Mouse (Mus musculus): Measurements from ENCODE around the gene Stk39. TPM values are rescaled to one million over a fixed set of nuclear protein-coding genes. Genes with fewer than 3 reads are reported as not detected.
A peak's percentile ranks its signal among the peaks of the same experiment; 100 is the strongest.

Stk39 gene
- polyA plus RNA-seq, 1 experiment from 2014 or later: 30.0 TPM

DNA sequence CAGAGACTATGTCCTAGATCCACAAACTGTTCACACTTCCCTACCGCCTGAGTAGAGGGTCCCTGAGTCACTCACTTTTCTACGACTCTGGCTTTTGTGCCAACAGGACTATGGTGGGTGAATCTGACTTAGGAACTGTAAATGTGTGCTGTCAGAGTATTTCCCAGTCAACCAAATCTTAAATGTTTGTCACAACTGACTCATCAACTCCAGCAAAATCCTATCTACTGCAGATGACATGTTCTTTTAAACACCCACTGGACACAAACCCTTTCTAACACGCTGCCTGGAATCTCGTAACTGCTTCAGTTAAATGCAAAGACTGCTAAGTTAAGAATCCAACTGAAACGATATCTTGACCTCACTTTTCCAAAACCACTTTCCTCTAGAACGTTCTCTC is 135.2 kb downstream of the Stk39 start:
- no peak overlapping the region for H3K4me2 ChIP-seq (replicated peaks; ENCODE audit: low read depth, low read length)
- no peak overlapping the region for H3K27ac ChIP-seq (ENCODE audit: low read depth, low read length)
- no peak overlapping the region for H3K9ac ChIP-seq (ENCODE audit: low read depth, low read length)
- H3K4me1 ChIP-seq (ENCODE audit: control insufficient read depth, insufficient read depth, low read length): no peaks in the 10 kb centered on the region
- no peak for ATAC-seq (ENCODE audit: low FRiP score, low TSS enrichment)
- 95% methylated on average over 6 of the region's 6 CpGs for WGBS
- H3K9me3 ChIP-seq (ENCODE audit: control insufficient read depth, low read length): no peaks in the 10 kb centered on the region
- H3K36me3 ChIP-seq (ENCODE audit: control insufficient read depth, insufficient read depth, low read length): no peaks in the 10 kb centered on the region; the same call in 1 of the 2 replicates
- H3K4me3 ChIP-seq (ENCODE audit: low read length): no peak overlapping the region
- H3K27me3 ChIP-seq (ENCODE audit: control insufficient read depth, insufficient read depth, low read length): no peaks in the 10 kb centered on the region

DNA sequence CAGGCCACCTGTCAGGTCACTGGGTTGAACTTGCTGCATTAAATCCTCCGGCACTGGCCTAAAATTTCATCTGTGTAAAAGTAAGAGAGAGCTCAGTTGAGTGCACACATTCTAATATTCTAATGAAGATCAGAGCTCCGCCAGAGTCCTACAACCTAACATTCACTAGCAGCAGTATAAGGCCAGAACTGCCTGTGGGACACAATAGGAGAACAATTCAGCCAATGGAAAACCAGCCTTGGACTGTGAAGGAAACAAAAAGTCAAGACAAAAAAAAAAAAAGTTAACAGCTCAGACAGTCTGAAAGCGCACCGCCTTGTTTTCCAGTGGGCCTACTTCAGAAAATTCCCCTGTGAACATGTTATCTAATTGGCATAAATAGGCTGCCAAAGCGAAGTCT is 137.1 kb downstream of the Stk39 start:
- Histone ChIP-seq H3K36me3 (ENCODE audit: control insufficient read depth, insufficient read depth, low read length) (no peaks in the 10 kb centered on the region), H3K27ac (ENCODE audit: low read depth, low read length) (no peak overlapping the region), H3K9me3 (ENCODE audit: control insufficient read depth, low read length) (no peaks in the 10 kb centered on the region), H3K4me3 (ENCODE audit: low read length) (no peak overlapping the region), H3K27me3 (ENCODE audit: control insufficient read depth, insufficient read depth, low read length) (no peaks in the 10 kb centered on the region), H3K9ac (ENCODE audit: low read depth, low read length) (no peak overlapping the region), H3K4me2 (replicated peaks; ENCODE audit: low read depth, low read length) (no peak overlapping the region), H3K4me1 (ENCODE audit: control insufficient read depth, insufficient read depth, low read length) (no peaks in the 10 kb centered on the region)
- no peak for ATAC-seq (ENCODE audit: low FRiP score, low TSS enrichment)
- WGBS: 83% methylated on average over 5 of the region's 5 CpGs

DNA sequence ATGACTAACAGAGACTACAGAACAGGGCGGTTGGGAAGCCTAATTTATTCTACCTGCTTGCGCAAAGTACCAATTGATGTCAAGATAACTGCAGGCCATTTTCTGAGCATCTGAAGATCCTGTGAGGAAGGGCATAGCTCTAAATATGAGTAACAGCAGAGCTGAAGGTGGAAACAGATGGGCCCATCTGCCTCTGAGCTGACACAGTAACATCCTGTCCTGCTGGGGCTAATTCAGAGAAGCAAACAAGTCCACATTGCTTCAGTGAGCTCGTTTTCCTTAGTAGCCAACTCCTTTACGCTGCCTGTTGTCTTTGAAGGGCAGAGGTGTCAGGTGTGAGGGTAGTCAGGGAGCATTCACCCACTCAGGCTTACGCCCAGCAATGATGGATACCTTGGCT is 146.8 kb downstream of the Stk39 start:
- ATAC-seq (ENCODE audit: low FRiP score, low TSS enrichment): no peak
- 66% methylated on average over 5 of the region's 5 CpGs for WGBS
- no peaks in the 10 kb centered on the region for H3K9me3 ChIP-seq (ENCODE audit: control insufficient read depth, low read length)
- no peaks in the 10 kb centered on the region for H3K36me3 ChIP-seq (ENCODE audit: control insufficient read depth, insufficient read depth, low read length)
- no peaks in the 10 kb centered on the region for H3K27me3 ChIP-seq (ENCODE audit: control insufficient read depth, insufficient read depth, low read length)
- no peak overlapping the region for H3K4me3 ChIP-seq (ENCODE audit: low read length)
- no peaks in the 10 kb centered on the region for H3K4me1 ChIP-seq (ENCODE audit: control insufficient read depth, insufficient read depth, low read length)
- no peak overlapping the region for H3K4me2 ChIP-seq (replicated peaks; ENCODE audit: low read depth, low read length)
- H3K27ac ChIP-seq (ENCODE audit: low read depth, low read length): no peak overlapping the region
- no peak overlapping the region for H3K9ac ChIP-seq (ENCODE audit: low read depth, low read length)

DNA sequence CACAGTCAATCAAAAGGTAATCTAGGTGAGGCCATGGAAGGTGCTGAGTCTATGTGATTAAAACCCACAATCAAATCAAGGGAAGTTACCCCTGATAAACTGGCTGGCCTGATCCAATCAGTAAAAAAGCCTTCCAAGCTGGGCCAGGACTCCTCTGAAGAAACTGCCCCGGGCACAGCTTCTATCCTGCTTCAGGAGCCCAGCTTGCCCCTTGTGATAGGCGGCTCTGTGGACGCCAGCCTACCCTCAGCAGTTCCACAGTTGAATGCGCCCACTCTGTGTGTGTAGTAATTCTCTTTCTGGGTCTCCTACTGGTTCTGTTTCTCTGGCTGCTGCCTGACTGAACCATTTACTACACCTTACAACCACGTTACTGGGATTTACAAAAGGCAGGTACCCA is 150.8 kb downstream of the Stk39 start:
- 93% methylated on average over 5 of the region's 5 CpGs for WGBS
- no peak overlapping the region for H3K4me3 ChIP-seq (ENCODE audit: low read length)

DNA sequence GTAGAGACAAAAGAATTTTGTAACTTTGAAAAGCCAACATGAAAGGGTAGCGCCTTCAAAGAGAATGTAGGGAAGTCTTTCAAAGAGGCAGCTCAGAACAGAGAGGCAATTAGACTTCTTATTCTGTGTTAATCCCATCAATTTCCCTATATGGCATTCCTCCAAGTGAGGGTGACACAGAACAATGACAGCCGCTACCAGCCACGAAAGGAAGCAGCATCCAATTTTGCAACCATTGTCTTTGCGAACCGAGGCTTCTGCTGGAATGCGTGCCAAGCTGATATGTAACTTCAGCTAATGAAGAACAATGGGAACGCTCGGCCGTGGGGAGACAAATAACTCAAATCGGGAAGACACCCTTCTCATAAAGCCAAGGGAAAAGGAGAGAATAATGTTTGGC is 151.4 kb downstream of the Stk39 start:
- 76% methylated on average over 10 of the region's 10 CpGs for WGBS
- no peak for ATAC-seq (ENCODE audit: low FRiP score, low TSS enrichment)
- H3K4me2 ChIP-seq (replicated peaks; ENCODE audit: low read depth, low read length): no peak overlapping the region
- no peak overlapping the region for H3K4me3 ChIP-seq (ENCODE audit: low read length)
- H3K9ac ChIP-seq (ENCODE audit: low read depth, low read length): no peak overlapping the region
- no peak overlapping the region for H3K27ac ChIP-seq (ENCODE audit: low read depth, low read length)
- no peaks in the 10 kb centered on the region for H3K36me3 ChIP-seq (ENCODE audit: control insufficient read depth, insufficient read depth, low read length)
- no peaks in the 10 kb centered on the region for H3K4me1 ChIP-seq (ENCODE audit: control insufficient read depth, insufficient read depth, low read length)
- H3K27me3 ChIP-seq (ENCODE audit: control insufficient read depth, insufficient read depth, low read length): no peaks in the 10 kb centered on the region
- no peaks in the 10 kb centered on the region for H3K9me3 ChIP-seq (ENCODE audit: control insufficient read depth, low read length)

More for the DNA sequence above, 150.8 kb downstream of the Stk39 start:
- no peaks in the 10 kb centered on the region for H3K4me1 ChIP-seq (ENCODE audit: control insufficient read depth, insufficient read depth, low read length)
- H3K27me3 ChIP-seq (ENCODE audit: control insufficient read depth, insufficient read depth, low read length): no peaks in the 10 kb centered on the region
- no peak for ATAC-seq (ENCODE audit: low FRiP score, low TSS enrichment)
- H3K9me3 ChIP-seq (ENCODE audit: control insufficient read depth, low read length): no peaks in the 10 kb centered on the region
- no peak overlapping the region for H3K9ac ChIP-seq (ENCODE audit: low read depth, low read length)
- no peak overlapping the region for H3K27ac ChIP-seq (ENCODE audit: low read depth, low read length)
- H3K4me2 ChIP-seq (replicated peaks; ENCODE audit: low read depth, low read length): no peak overlapping the region
- H3K36me3 ChIP-seq (ENCODE audit: control insufficient read depth, insufficient read depth, low read length): no peaks in the 10 kb centered on the region

DNA sequence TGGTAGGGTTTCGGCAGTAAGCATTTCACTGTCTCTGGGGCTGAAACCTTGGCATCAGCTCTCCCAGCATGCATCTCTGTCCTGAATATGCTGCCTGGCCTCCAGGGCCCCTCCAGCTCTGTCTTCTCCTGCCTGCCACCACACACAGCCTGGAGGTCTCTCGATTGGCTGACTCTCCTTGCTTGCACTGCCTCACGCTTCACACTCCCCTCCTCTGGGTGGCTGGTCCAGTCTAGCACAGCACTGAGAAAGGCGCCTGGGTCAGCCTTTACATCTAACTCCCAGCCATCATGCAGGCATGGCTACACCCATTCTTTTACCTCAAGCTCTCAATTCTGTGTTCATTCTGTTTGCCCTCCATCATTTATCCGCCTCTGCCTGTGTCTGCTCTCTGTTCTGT is 153.6 kb downstream of the Stk39 start:
- no peaks in the 10 kb centered on the region for H3K36me3 ChIP-seq (ENCODE audit: control insufficient read depth, insufficient read depth, low read length)
- H3K9me3 ChIP-seq (ENCODE audit: control insufficient read depth, low read length): no peaks in the 10 kb centered on the region
- WGBS: 73% methylated on average over 5 of the region's 5 CpGs
- no peak overlapping the region for H3K27ac ChIP-seq (ENCODE audit: low read depth, low read length)
- ATAC-seq (ENCODE audit: low FRiP score, low TSS enrichment): no peak
- no peaks in the 10 kb centered on the region for H3K27me3 ChIP-seq (ENCODE audit: control insufficient read depth, insufficient read depth, low read length)
- H3K9ac ChIP-seq (ENCODE audit: low read depth, low read length): no peak overlapping the region
- no peaks in the 10 kb centered on the region for H3K4me1 ChIP-seq (ENCODE audit: control insufficient read depth, insufficient read depth, low read length)
- H3K4me3 ChIP-seq (ENCODE audit: low read length): no peak overlapping the region
- H3K4me2 ChIP-seq (replicated peaks; ENCODE audit: low read depth, low read length): no peak overlapping the region

DNA sequence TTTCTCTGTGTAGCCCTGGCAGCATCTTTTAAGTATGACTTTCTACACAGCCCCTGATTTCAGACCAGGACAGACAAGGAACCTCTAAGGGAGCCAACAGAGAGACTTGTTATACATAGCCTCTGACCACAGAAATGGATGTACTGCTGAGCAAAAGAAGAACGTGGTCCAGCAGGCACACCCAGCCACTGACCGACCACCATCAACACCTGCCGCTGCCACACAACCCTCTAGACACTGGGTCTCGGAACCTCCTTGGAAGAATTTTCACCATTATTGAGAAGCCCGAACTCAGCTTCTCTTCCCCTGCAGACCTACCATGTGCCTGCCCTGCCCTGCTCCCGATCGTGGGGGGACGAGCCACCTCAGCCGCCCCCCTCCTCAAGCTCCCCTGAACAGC is 154.2 kb downstream of the Stk39 start:
- ATAC-seq (ENCODE audit: low FRiP score, low TSS enrichment): no peak
- H3K27me3 ChIP-seq (ENCODE audit: control insufficient read depth, insufficient read depth, low read length): no peaks in the 10 kb centered on the region

DNA sequence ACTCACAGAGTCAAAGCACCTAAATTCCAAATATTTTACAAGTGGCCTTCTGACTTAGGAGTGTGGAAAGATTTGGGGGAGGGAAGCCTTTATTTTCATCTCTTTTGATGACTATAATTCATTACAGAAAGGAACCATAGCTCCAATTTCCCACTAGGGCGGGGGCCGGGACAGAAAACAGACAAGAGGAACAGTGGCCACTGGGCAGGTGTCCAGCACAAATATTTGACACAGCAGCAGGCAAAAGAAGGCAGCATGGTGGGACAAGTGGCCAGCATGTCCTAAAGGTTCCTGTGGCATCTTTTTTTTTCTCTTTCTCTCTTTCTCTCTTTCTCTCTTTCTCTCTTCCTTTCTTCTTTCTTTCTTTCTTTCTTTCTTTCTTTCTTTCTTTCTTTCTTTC is 154.6 kb downstream of the Stk39 start:
- H3K36me3 ChIP-seq (ENCODE audit: control insufficient read depth, insufficient read depth, low read length): no peaks in the 10 kb centered on the region
- no peaks in the 10 kb centered on the region for H3K9me3 ChIP-seq (ENCODE audit: control insufficient read depth, low read length)
- H3K9ac ChIP-seq (ENCODE audit: low read depth, low read length): no peak overlapping the region
- 43% methylated on average over 2 of the region's 2 CpGs for WGBS
- H3K27ac ChIP-seq (ENCODE audit: low read depth, low read length): no peak overlapping the region
- H3K27me3 ChIP-seq (ENCODE audit: control insufficient read depth, insufficient read depth, low read length): no peaks in the 10 kb centered on the region
- H3K4me1 ChIP-seq (ENCODE audit: control insufficient read depth, insufficient read depth, low read length): no peaks in the 10 kb centered on the region
- no peak overlapping the region for H3K4me2 ChIP-seq (replicated peaks; ENCODE audit: low read depth, low read length)
- H3K4me3 ChIP-seq (ENCODE audit: low read length): no peak overlapping the region
- ATAC-seq (ENCODE audit: low FRiP score, low TSS enrichment): no peak

More for the DNA sequence above, 154.2 kb downstream of the Stk39 start:
- WGBS: 89% methylated on average over 9 of the region's 9 CpGs
- H3K4me1 ChIP-seq (ENCODE audit: control insufficient read depth, insufficient read depth, low read length): no peaks in the 10 kb centered on the region
- H3K9me3 ChIP-seq (ENCODE audit: control insufficient read depth, low read length): no peaks in the 10 kb centered on the region
- no peaks in the 10 kb centered on the region for H3K36me3 ChIP-seq (ENCODE audit: control insufficient read depth, insufficient read depth, low read length)
- H3K9ac ChIP-seq (ENCODE audit: low read depth, low read length): no peak overlapping the region
- H3K4me3 ChIP-seq (ENCODE audit: low read length): no peak overlapping the region
- H3K27ac ChIP-seq (ENCODE audit: low read depth, low read length): no peak overlapping the region
- no peak overlapping the region for H3K4me2 ChIP-seq (replicated peaks; ENCODE audit: low read depth, low read length)

DNA sequence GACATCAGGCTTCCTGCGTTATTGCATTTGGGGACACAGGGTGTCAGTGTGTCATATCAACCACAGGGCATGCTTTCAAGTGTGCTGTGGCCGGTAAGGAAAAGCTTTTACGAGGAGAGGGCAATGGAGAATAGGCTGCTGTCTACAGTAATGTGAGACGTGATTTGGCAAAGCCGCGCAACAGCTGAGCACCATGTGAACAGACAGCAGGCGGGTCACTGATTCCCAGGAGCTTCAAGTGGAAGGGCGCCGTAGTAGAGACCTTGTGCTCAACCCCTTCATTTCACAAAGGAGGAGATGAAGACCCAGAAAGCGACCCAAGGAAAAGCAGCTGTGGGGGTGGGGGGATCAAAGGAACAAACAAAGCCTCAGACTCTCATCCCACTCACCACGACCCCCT is 156.8 kb downstream of the Stk39 start:
- Histone ChIP-seq H3K27ac (ENCODE audit: low read depth, low read length) (no peak overlapping the region), H3K4me2 (replicated peaks; ENCODE audit: low read depth, low read length) (no peak overlapping the region), H3K4me3 (ENCODE audit: low read length) (no peak overlapping the region), H3K9ac (ENCODE audit: low read depth, low read length) (no peak overlapping the region), H3K4me1 (ENCODE audit: control insufficient read depth, insufficient read depth, low read length) (no peaks in the 10 kb centered on the region), H3K36me3 (ENCODE audit: control insufficient read depth, insufficient read depth, low read length) (no peaks in the 10 kb centered on the region), H3K9me3 (ENCODE audit: control insufficient read depth, low read length) (no peaks in the 10 kb centered on the region), H3K27me3 (ENCODE audit: control insufficient read depth, insufficient read depth, low read length) (no peaks in the 10 kb centered on the region)
- WGBS: 71% methylated on average over 11 of the region's 11 CpGs
- ATAC-seq (ENCODE audit: low FRiP score, low TSS enrichment): peak; percentile 52

DNA sequence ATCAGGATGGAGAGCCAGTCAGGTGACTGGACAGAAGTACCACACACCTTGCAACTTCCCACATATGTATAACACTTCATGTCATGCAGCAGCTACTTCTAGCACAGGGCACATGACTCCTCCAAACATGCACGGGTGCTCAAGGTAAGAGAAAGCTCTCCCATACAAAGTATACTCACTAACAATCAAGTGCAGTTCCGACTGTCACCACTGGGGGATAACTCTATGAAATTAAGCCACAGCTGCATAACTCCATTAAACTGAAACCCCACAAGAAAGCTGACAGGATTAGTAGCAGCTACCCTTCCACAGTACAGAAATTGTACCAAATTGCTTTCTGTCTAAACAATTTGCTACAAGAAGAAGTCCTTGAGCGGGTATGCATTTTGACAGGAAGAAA is 161.9 kb downstream of the Stk39 start:
- Histone ChIP-seq H3K27me3 (ENCODE audit: control insufficient read depth, insufficient read depth, low read length) (no peaks in the 10 kb centered on the region), H3K36me3 (ENCODE audit: control insufficient read depth, insufficient read depth, low read length) (peaks cover 5% of the 10 kb centered on the region; the same call in 1 of the 2 replicates), H3K4me1 (ENCODE audit: control insufficient read depth, insufficient read depth, low read length) (no peaks in the 10 kb centered on the region), H3K9me3 (ENCODE audit: control insufficient read depth, low read length) (no peaks in the 10 kb centered on the region), H3K9ac (ENCODE audit: low read depth, low read length) (no peak overlapping the region), H3K4me2 (replicated peaks; ENCODE audit: low read depth, low read length) (no peak overlapping the region), H3K4me3 (ENCODE audit: low read length) (no peak overlapping the region), H3K27ac (ENCODE audit: low read depth, low read length) (no peak overlapping the region)
- 91% methylated on average over 3 of the region's 3 CpGs for WGBS
- no peak; the same call in 1 of the 2 replicates for ATAC-seq (ENCODE audit: low FRiP score, low TSS enrichment)

Measured in kidney, embryonic 14.5 days (tissue).